Comparison of ENCODE assay signal across 17 mouse cellular contexts in the genomic region with DNA sequence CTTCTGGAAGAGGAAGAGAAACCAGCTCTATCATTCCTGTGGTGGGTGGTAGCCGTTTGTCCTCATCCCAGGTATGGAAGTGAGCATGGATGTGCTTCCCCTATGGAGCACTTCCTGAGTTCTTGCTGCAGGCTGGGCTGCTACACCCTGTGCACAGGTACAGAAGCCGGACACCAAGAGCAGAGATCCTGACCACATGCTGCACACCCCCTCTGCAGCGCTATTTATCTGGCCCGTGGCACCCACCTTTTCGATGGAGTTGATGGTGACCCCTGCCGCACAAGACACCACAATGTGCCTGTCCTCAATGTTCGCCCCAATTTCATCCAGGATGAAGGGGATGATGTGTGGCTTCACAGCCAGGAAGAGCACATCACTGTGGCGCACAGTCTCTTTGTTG. TPM values are rescaled to one million over a fixed set of nuclear protein-coding genes. Genes with fewer than 3 reads are reported as not detected.
DNase-seq lines count a peak whose midpoint lies in the region; ATAC-seq and TF ChIP-seq lines count a peak whose summit lies in the region.
"Had no signal": no experiment of that assay in that cellular context is flagged by ENCODE, and none has a peak within 500 bp of the region (broad histone marks: within the 10 kb centered on the region; RNA-seq: fewer than 3 reads in every experiment).

No protein-coding gene starts in this region.

- TF ChIP-seq CTCF in midbrain, postnatal 0 days (IDR thresholded peaks at IDR 0.05): no peak
- no peak for TF ChIP-seq CTCF in gastrocnemius, adult 2 months (IDR thresholded peaks at IDR 0.05)

- no peak overlapping the region for H3K4me3 ChIP-seq in hindbrain, embryonic 10.5 days
- no peak overlapping the region for H3K4me3 ChIP-seq in hindbrain, embryonic 16.5 days (ENCODE audit: low read length)
- no peak overlapping the region for H3K4me3 ChIP-seq in midbrain, embryonic 16.5 days (ENCODE audit: low read depth, low read length)
- H3K4me3 ChIP-seq in midbrain, postnatal 0 days (ENCODE audit: low read depth, low read length): no peak overlapping the region
- no peak overlapping the region for H3K4me3 ChIP-seq in gastrocnemius, adult 2 months
- H3K4me3 ChIP-seq: layer of hippocampus, adult 2 months had no signal

- H3K36me3 ChIP-seq in hindbrain, embryonic 10.5 days: no peaks in the 10 kb centered on the region
- H3K36me3 ChIP-seq in hindbrain, embryonic 16.5 days (ENCODE audit: control insufficient read depth, insufficient read depth, low read length): no peaks in the 10 kb centered on the region
- no peaks in the 10 kb centered on the region for H3K36me3 ChIP-seq in midbrain, embryonic 16.5 days (ENCODE audit: control insufficient read depth, insufficient read depth, low read length)
- no peaks in the 10 kb centered on the region for H3K36me3 ChIP-seq in midbrain, postnatal 0 days (ENCODE audit: insufficient read depth, low read length)
- H3K36me3 ChIP-seq: hindbrain, embryonic 15.5 days had no signal

- intact Hi-C loops in gastrocnemius, adult 2 months (cut with DNase I): no loop called here

- peaks cover 33% of the 10 kb centered on the region for H3K4me1 ChIP-seq in hindbrain, embryonic 10.5 days (replicated peaks)
- H3K4me1 ChIP-seq in hindbrain, embryonic 16.5 days (ENCODE audit: control insufficient read depth, insufficient read depth, low read depth, low read length): peaks cover 8% of the 10 kb centered on the region
- H3K4me1 ChIP-seq in midbrain, embryonic 16.5 days (ENCODE audit: control insufficient read depth, insufficient read depth, low read length): peaks cover 8% of the 10 kb centered on the region
- no peaks in the 10 kb centered on the region for H3K4me1 ChIP-seq in midbrain, postnatal 0 days (ENCODE audit: insufficient read depth, low read length)

- H3K9ac ChIP-seq in hindbrain, embryonic 16.5 days (ENCODE audit: low read depth, low read length): no peak overlapping the region; the same call in 1 of the 2 replicates
- 0 out of 2 replicates have a peak overlapping the region, but pooled peaks have one; percentile 14 for H3K9ac ChIP-seq in midbrain, embryonic 16.5 days (ENCODE audit: low read depth, low read length)
- no peak overlapping the region for H3K9ac ChIP-seq in midbrain, postnatal 0 days (replicated peaks; ENCODE audit: low read length, poor library complexity, severe bottlenecking)
- H3K9ac ChIP-seq: liver, embryonic 14.5 days had no signal

- DNase-seq in hindbrain, embryonic 10.5 days (ENCODE audit: low spot score): no peak
- no peak for DNase-seq in midbrain, postnatal 0 days (ENCODE audit: low spot score)
- no peak for DNase-seq in gastrocnemius, adult 2 months
- DNase-seq in urinary bladder, postnatal 4 days (ENCODE audit: low spot score in 2 of 2): no peak
- DNase-seq: cerebellum, adult 8-10 months; embryo, embryonic 11 days; thymus, postnatal 25 days had no signal

- peaks cover 26% of the 10 kb centered on the region for H3K27me3 ChIP-seq in hindbrain, embryonic 10.5 days (ENCODE audit: insufficient read depth, poor library complexity, severe bottlenecking)
- no peaks in the 10 kb centered on the region for H3K27me3 ChIP-seq in hindbrain, embryonic 16.5 days (replicated peaks; ENCODE audit: control insufficient read depth, insufficient read depth, low read length)
- H3K27me3 ChIP-seq in midbrain, embryonic 16.5 days (ENCODE audit: control insufficient read depth, insufficient read depth, low read depth, low read length): no peaks in the 10 kb centered on the region; the same call in 1 of the 2 replicates
- H3K27me3 ChIP-seq in midbrain, postnatal 0 days (ENCODE audit: insufficient read depth, low read length): no peaks in the 10 kb centered on the region
- H3K27me3 ChIP-seq: hindbrain, embryonic 15.5 days; Patski had no signal

- H3K4me2 ChIP-seq in hindbrain, embryonic 16.5 days (ENCODE audit: low read length): no peak overlapping the region
- H3K4me2 ChIP-seq in midbrain, embryonic 16.5 days (ENCODE audit: low read length): no peak overlapping the region
- H3K4me2 ChIP-seq in midbrain, postnatal 0 days (ENCODE audit: low read depth, low read length, poor library complexity, severe bottlenecking): no peak overlapping the region

- WGBS in hindbrain, embryonic 10.5 days: 92% methylated on average over 8 of the region's 8 CpGs
- 92% methylated on average over 8 of the region's 8 CpGs for WGBS in hindbrain, embryonic 16.5 days
- 92% methylated on average over 8 of the region's 8 CpGs for WGBS in midbrain, embryonic 16.5 days
- WGBS in midbrain, postnatal 0 days: 92% methylated on average over 8 of the region's 8 CpGs

- peak overlapping the region; percentile 24; the same call in 1 of the 2 replicates for H3K27ac ChIP-seq in hindbrain, embryonic 10.5 days
- H3K27ac ChIP-seq in hindbrain, embryonic 16.5 days (ENCODE audit: low read depth, low read length): no peak overlapping the region
- H3K27ac ChIP-seq in midbrain, embryonic 16.5 days (ENCODE audit: low read length): no peak overlapping the region
- H3K27ac ChIP-seq in midbrain, postnatal 0 days (ENCODE audit: low read depth, low read length): no peak overlapping the region
- H3K27ac ChIP-seq in gastrocnemius, adult 2 months: no peak overlapping the region
- H3K27ac ChIP-seq: hindbrain, embryonic 15.5 days; layer of hippocampus, adult 2 months; liver, embryonic 14.5 days; macrophage had no signal

- no peak for ATAC-seq in hindbrain, embryonic 16.5 days
- no peak for ATAC-seq in midbrain, embryonic 16.5 days
- no peak for ATAC-seq in midbrain, postnatal 0 days (ENCODE audit: low FRiP score)
- peak; percentile 46; the same call in 1 of the 2 replicates for ATAC-seq in granulocyte monocyte progenitor cell, adult 5-6 weeks (replicated peaks; ENCODE audit: poor library complexity, severe bottlenecking)
- peak; percentile 9; the same call in 1 of the 2 replicates for ATAC-seq in megakaryocyte progenitor cell, adult 5-6 weeks (replicated peaks; ENCODE audit: poor library complexity)
- ATAC-seq: Patski had no signal

- H3K9me3 ChIP-seq in hindbrain, embryonic 10.5 days: no peaks in the 10 kb centered on the region
- H3K9me3 ChIP-seq in hindbrain, embryonic 16.5 days (ENCODE audit: control insufficient read depth, low read length): no peaks in the 10 kb centered on the region
- no peaks in the 10 kb centered on the region for H3K9me3 ChIP-seq in midbrain, embryonic 16.5 days (replicated peaks; ENCODE audit: control insufficient read depth, low read length, poor library complexity, severe bottlenecking)
- H3K9me3 ChIP-seq in midbrain, postnatal 0 days (ENCODE audit: low read length): no peaks in the 10 kb centered on the region
- H3K9me3 ChIP-seq: hindbrain, embryonic 15.5 days had no signal

RNA-seq across cellular contexts. Expression of gene Pycr1, which starts 1.7 kb away (rescaled TPM):
- 37.6 and 38.7 TPM in 2 replicates for polyA plus RNA-seq in hindbrain, embryonic 10.5 days (2016; fragmentation: Nextera tagmentation; extraction: Ambion mirVana)
- polyA plus RNA-seq in hindbrain, embryonic 16.5 days (2015; fragmentation: Nextera tagmentation; extraction: Ambion mirVana): 18.0 and 20.0 TPM in 2 replicates
- polyA plus RNA-seq in midbrain, embryonic 16.5 days (2015; fragmentation: Nextera tagmentation; extraction: Ambion mirVana): 18.1 TPM in 2 replicates
- total RNA-seq in midbrain, postnatal 0 days (2014; rRNA removed): 8.6 and 10.8 TPM in 2 replicates
- 10.4 and 11.7 TPM in 2 replicates for polyA plus RNA-seq in midbrain, postnatal 0 days (2015; fragmentation: Nextera tagmentation; extraction: Ambion mirVana)
- 14.6 and 15.9 TPM in 2 replicates for total RNA-seq in granulocyte monocyte progenitor cell, adult 5-6 weeks (2014; fragmentation: Nextera tagmentation)
- total RNA-seq in granulocyte monocyte progenitor cell, adult 5-6 weeks (2017): 4.6 and 8.9 TPM in 2 replicates
- 9.8 and 10.3 TPM in 2 replicates for total RNA-seq in megakaryocyte progenitor cell, adult 5-6 weeks (2015)
- total RNA-seq in megakaryocyte progenitor cell, adult 5-6 weeks (2017): 5.1 and 6.2 TPM in 2 replicates
- total RNA-seq in gastrocnemius, adult 2 months (2021): 1 to 10 TPM; 3.5 to 3.8 TPM
- polyA plus RNA-seq: macrophage had no signal

RNA-seq across cellular contexts. Expression of gene Myadml2, which starts 6.1 kb away (rescaled TPM):
- not detected in 2 replicates for polyA plus RNA-seq in hindbrain, embryonic 10.5 days (2016; fragmentation: Nextera tagmentation; extraction: Ambion mirVana)
- polyA plus RNA-seq in hindbrain, embryonic 16.5 days (2015; fragmentation: Nextera tagmentation; extraction: Ambion mirVana): 1.1 and 2.4 TPM in 2 replicates
- polyA plus RNA-seq in midbrain, embryonic 16.5 days (2015; fragmentation: Nextera tagmentation; extraction: Ambion mirVana): 1.1 TPM in 2 replicates
- 1.5 and 1.6 TPM in 2 replicates for total RNA-seq in midbrain, postnatal 0 days (2014; rRNA removed)
- 1.4 and 1.7 TPM in 2 replicates for polyA plus RNA-seq in midbrain, postnatal 0 days (2015; fragmentation: Nextera tagmentation; extraction: Ambion mirVana)
- not detected in 2 replicates for total RNA-seq in granulocyte monocyte progenitor cell, adult 5-6 weeks (2014; fragmentation: Nextera tagmentation)
- total RNA-seq in granulocyte monocyte progenitor cell, adult 5-6 weeks (2017): 0.69 and 1.9 TPM in 2 replicates
- 1.3 and 1.5 TPM in 2 replicates for total RNA-seq in megakaryocyte progenitor cell, adult 5-6 weeks (2015)
- 4.0 TPM in 1 of 2 replicates, not detected in the other for total RNA-seq in megakaryocyte progenitor cell, adult 5-6 weeks (2017)
- 100 to 1,000 TPM; 109 to 157 TPM for total RNA-seq in gastrocnemius, adult 2 months (2021)
- polyA plus RNA-seq: kidney, embryonic 14.5 days; macrophage; Patski had no signal

RNA-seq across cellular contexts. Expression of gene Mafg, which starts 8.5 kb away (rescaled TPM):
- 23.1 and 26.2 TPM in 2 replicates for polyA plus RNA-seq in hindbrain, embryonic 10.5 days (2016; fragmentation: Nextera tagmentation; extraction: Ambion mirVana)
- 25.4 and 34.6 TPM in 2 replicates for polyA plus RNA-seq in hindbrain, embryonic 16.5 days (2015; fragmentation: Nextera tagmentation; extraction: Ambion mirVana)
- polyA plus RNA-seq in midbrain, embryonic 16.5 days (2015; fragmentation: Nextera tagmentation; extraction: Ambion mirVana): 37.5 and 39.1 TPM in 2 replicates
- total RNA-seq in midbrain, postnatal 0 days (2014; rRNA removed): 42.1 and 46.5 TPM in 2 replicates
- 40.8 and 41.7 TPM in 2 replicates for polyA plus RNA-seq in midbrain, postnatal 0 days (2015; fragmentation: Nextera tagmentation; extraction: Ambion mirVana)
- total RNA-seq in granulocyte monocyte progenitor cell, adult 5-6 weeks (2014; fragmentation: Nextera tagmentation): 28.7 and 37.0 TPM in 2 replicates
- 30.2 and 36.6 TPM in 2 replicates for total RNA-seq in granulocyte monocyte progenitor cell, adult 5-6 weeks (2017)
- total RNA-seq in megakaryocyte progenitor cell, adult 5-6 weeks (2015): 15.0 and 16.4 TPM in 2 replicates
- total RNA-seq in megakaryocyte progenitor cell, adult 5-6 weeks (2017): 24.2 and 29.5 TPM in 2 replicates
- total RNA-seq in gastrocnemius, adult 2 months (2021): 10 to 100 TPM; 53.1 to 68.2 TPM

RNA-seq across cellular contexts. Expression of gene Sirt7, which starts 16.8 kb away (rescaled TPM):
- polyA plus RNA-seq in hindbrain, embryonic 10.5 days (2016; fragmentation: Nextera tagmentation; extraction: Ambion mirVana): 37.0 and 42.4 TPM in 2 replicates
- polyA plus RNA-seq in hindbrain, embryonic 16.5 days (2015; fragmentation: Nextera tagmentation; extraction: Ambion mirVana): 39.4 and 41.3 TPM in 2 replicates
- polyA plus RNA-seq in midbrain, embryonic 16.5 days (2015; fragmentation: Nextera tagmentation; extraction: Ambion mirVana): 39.3 and 46.2 TPM in 2 replicates
- 31.3 and 39.7 TPM in 2 replicates for total RNA-seq in midbrain, postnatal 0 days (2014; rRNA removed)
- polyA plus RNA-seq in midbrain, postnatal 0 days (2015; fragmentation: Nextera tagmentation; extraction: Ambion mirVana): 34.7 and 36.0 TPM in 2 replicates
- total RNA-seq in granulocyte monocyte progenitor cell, adult 5-6 weeks (2014; fragmentation: Nextera tagmentation): 66.1 and 81.1 TPM in 2 replicates
- 57.4 and 75.0 TPM in 2 replicates for total RNA-seq in granulocyte monocyte progenitor cell, adult 5-6 weeks (2017)
- total RNA-seq in megakaryocyte progenitor cell, adult 5-6 weeks (2015): 22.9 and 24.2 TPM in 2 replicates
- total RNA-seq in megakaryocyte progenitor cell, adult 5-6 weeks (2017): 60.4 and 63.4 TPM in 2 replicates
- total RNA-seq in gastrocnemius, adult 2 months (2021): 1 to 10 TPM; 4.1 to 4.7 TPM

RNA-seq across cellular contexts. Expression of gene Notum, which starts 19.1 kb away (rescaled TPM):
- polyA plus RNA-seq in hindbrain, embryonic 10.5 days (2016; fragmentation: Nextera tagmentation; extraction: Ambion mirVana): 2.3 and 4.3 TPM in 2 replicates
- 3.1 and 3.8 TPM in 2 replicates for polyA plus RNA-seq in hindbrain, embryonic 16.5 days (2015; fragmentation: Nextera tagmentation; extraction: Ambion mirVana)
- polyA plus RNA-seq in midbrain, embryonic 16.5 days (2015; fragmentation: Nextera tagmentation; extraction: Ambion mirVana): 1.1 and 1.9 TPM in 2 replicates
- total RNA-seq in midbrain, postnatal 0 days (2014; rRNA removed): 5.5 and 10.5 TPM in 2 replicates
- polyA plus RNA-seq in midbrain, postnatal 0 days (2015; fragmentation: Nextera tagmentation; extraction: Ambion mirVana): 3.1 and 3.6 TPM in 2 replicates
- total RNA-seq in granulocyte monocyte progenitor cell, adult 5-6 weeks (2014; fragmentation: Nextera tagmentation): not detected in 2 replicates
- not detected in 2 replicates for total RNA-seq in granulocyte monocyte progenitor cell, adult 5-6 weeks (2017)
- total RNA-seq in megakaryocyte progenitor cell, adult 5-6 weeks (2015): not detected in 2 replicates
- total RNA-seq in megakaryocyte progenitor cell, adult 5-6 weeks (2017): not detected in 2 replicates
- total RNA-seq in gastrocnemius, adult 2 months (2021): not detected
- polyA plus RNA-seq: macrophage had no signal

Comparison
In these comparisons a context has a peak if more than half of its experiments do, and no peak if none do; other contexts are left out.
1. ATAC-seq: peak in granulocyte monocyte progenitor cell, adult 5-6 weeks (single experiment) and megakaryocyte progenitor cell, adult 5-6 weeks (single experiment); none in hindbrain, embryonic 16.5 days (single experiment), midbrain, embryonic 16.5 days (single experiment) and midbrain, postnatal 0 days (single experiment).
2. RNA of gene Myadml2, which starts 6.1 kb away (total RNA-seq): 109 to 157 TPM in gastrocnemius, adult 2 months; 1.3 to 4.0 TPM in megakaryocyte progenitor cell, adult 5-6 weeks, 0.69 to 1.9 TPM in granulocyte monocyte progenitor cell, adult 5-6 weeks and 1.5 to 1.6 TPM in midbrain, postnatal 0 days; every median in the first group is over 10 times any median in the second.